Mouse (Mus musculus): Measurements from ENCODE around the gene Nr1h4. TPM values are rescaled to one million over a fixed set of nuclear protein-coding genes. Genes with fewer than 3 reads are reported as not detected.

The Nr1h4 gene
- polyA plus RNA-seq, 2 experiments, result 0.03 TPM; not detected in 1

DNA sequence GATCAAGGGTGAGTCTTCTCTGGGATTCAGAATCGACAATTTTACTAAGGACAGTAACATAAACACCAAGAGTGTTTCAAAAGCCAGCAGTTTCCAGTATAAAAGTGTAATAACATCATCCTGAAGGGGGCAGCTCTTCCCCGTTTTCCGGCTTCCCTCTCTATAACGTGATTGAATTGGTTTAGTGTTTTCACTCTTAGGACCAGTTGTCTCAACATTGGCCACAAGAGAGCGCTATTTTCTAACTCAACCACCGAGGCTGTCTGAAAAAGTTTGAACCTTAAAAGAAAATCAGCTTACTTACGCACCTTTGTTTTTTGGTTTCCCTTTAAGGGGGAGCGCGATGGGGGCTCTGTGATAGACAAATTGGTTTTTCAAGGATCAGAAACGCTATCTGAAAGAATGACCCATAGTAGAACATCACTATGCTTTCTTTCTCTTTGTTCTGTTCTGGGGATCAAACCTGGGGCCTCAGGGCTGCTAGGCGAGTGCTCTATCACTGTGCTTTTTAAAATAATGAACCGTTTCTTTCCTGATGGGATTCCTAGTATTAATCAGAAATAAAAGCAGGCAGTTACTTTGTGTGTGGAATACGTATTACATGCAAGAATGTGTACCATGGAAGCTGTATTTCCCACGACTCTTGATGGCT is 71.4 kb downstream of the Nr1h4 start:
- Histone ChIP-seq H3K36me3 (ENCODE audit: control insufficient read depth, insufficient read depth, low read length) (no peaks in the 10 kb centered on the region), H3K27ac (replicated peaks; ENCODE audit: low read depth, low read length) (no peak overlapping the region), H3K27me3 (ENCODE audit: control insufficient read depth, insufficient read depth, low read length) (no peaks in the 10 kb centered on the region), H3K4me2 (replicated peaks; ENCODE audit: low read depth, low read length, severe bottlenecking) (peak overlapping the region; percentile 23; the same call in 1 of the 2 replicates), H3K4me3 (replicated peaks; ENCODE audit: low read length) (no peak overlapping the region), H3K9ac (ENCODE audit: low read depth, low read length, severe bottlenecking) (no peak overlapping the region), H3K4me1 (ENCODE audit: control insufficient read depth, insufficient read depth, low read length) (no peaks in the 10 kb centered on the region), H3K9me3 (ENCODE audit: control insufficient read depth, low read length) (no peaks in the 10 kb centered on the region)
- peak; percentile 61 for ATAC-seq (ENCODE audit: low FRiP score, low read depth)
- DNase-seq (ENCODE audit: low spot score), result peak; percentile 96
- no peak for TF ChIP-seq POLR2A (IDR thresholded peaks at IDR 0.05; ENCODE audit: borderline replicate concordance, extremely low read depth, insufficient read depth, insufficient read length)
- 21% methylated on average over 14 of the region's 14 CpGs for WGBS

DNA sequence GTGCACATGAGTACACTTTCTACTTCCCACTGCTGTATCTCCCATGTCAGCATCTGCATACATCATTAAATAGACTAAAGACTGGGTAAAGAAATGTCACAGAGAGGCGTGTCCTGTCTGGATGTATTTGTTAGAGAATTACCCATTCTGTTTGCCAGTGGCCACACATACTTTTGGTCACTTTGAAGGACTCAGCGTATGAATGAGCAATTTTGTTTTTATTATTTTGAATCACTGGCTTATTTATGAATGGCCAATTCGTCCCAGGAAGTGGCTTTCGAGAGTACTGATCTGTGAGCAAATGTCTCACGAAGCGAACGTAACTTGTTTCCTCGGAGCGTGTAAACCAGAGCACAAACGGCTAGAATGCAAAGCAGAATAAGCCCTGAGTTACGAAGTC is 72.4 kb downstream of the Nr1h4 start:
- Histone ChIP-seq H3K27ac (replicated peaks; ENCODE audit: low read depth, low read length) (no peak overlapping the region), H3K4me3 (replicated peaks; ENCODE audit: low read length) (no peak overlapping the region), H3K36me3 (ENCODE audit: control insufficient read depth, insufficient read depth, low read length) (no peaks in the 10 kb centered on the region), H3K27me3 (ENCODE audit: control insufficient read depth, insufficient read depth, low read length) (no peaks in the 10 kb centered on the region), H3K9me3 (ENCODE audit: control insufficient read depth, low read length) (no peaks in the 10 kb centered on the region), H3K4me1 (ENCODE audit: control insufficient read depth, insufficient read depth, low read length) (no peaks in the 10 kb centered on the region), H3K9ac (ENCODE audit: low read depth, low read length, severe bottlenecking) (no peak overlapping the region), H3K4me2 (replicated peaks; ENCODE audit: low read depth, low read length, severe bottlenecking) (no peak overlapping the region)
- TF ChIP-seq POLR2A (IDR thresholded peaks at IDR 0.05; ENCODE audit: borderline replicate concordance, extremely low read depth, insufficient read depth, insufficient read length), result no peak
- no peak for ATAC-seq (ENCODE audit: low FRiP score, low read depth)
- DNase-seq (ENCODE audit: low spot score), result no peak
- 91% methylated on average over 11 of the region's 11 CpGs for WGBS

DNA sequence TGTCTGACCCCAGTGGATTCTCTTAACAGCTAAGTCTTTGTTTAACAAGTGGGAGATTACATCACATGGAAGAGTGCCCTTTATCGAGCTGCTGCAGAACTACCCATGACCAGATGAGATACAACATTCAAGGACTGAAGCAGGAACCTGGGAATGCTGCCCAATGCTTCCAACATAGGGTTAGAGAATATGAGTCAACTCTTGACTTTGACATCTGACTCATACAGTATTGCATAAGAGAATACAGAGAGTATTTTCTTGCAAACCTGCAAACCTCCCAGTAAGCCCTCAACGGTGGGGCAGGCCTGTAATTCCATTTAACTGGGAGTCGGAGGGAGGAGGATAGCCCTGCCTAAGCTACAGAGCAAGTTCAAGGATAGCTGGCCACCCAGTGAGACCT is 74.6 kb downstream of the Nr1h4 start:
- Histone ChIP-seq H3K4me2 (replicated peaks; ENCODE audit: low read depth, low read length, severe bottlenecking) (no peak overlapping the region), H3K27ac (replicated peaks; ENCODE audit: low read depth, low read length) (no peak overlapping the region), H3K9ac (ENCODE audit: low read depth, low read length, severe bottlenecking) (no peak overlapping the region), H3K4me3 (replicated peaks; ENCODE audit: low read length) (no peak overlapping the region), H3K36me3 (ENCODE audit: control insufficient read depth, insufficient read depth, low read length) (no peaks in the 10 kb centered on the region), H3K27me3 (ENCODE audit: control insufficient read depth, insufficient read depth, low read length) (no peaks in the 10 kb centered on the region), H3K4me1 (ENCODE audit: control insufficient read depth, insufficient read depth, low read length) (no peaks in the 10 kb centered on the region), H3K9me3 (ENCODE audit: control insufficient read depth, low read length) (no peaks in the 10 kb centered on the region)
- DNase-seq (ENCODE audit: low spot score) (no peak), ATAC-seq (ENCODE audit: low FRiP score, low read depth) (no peak)
- WGBS, result 80% methylated on average over 3 of the region's 3 CpGs
- TF ChIP-seq POLR2A (IDR thresholded peaks at IDR 0.05; ENCODE audit: borderline replicate concordance, extremely low read depth, insufficient read depth, insufficient read length), result no peak

DNA sequence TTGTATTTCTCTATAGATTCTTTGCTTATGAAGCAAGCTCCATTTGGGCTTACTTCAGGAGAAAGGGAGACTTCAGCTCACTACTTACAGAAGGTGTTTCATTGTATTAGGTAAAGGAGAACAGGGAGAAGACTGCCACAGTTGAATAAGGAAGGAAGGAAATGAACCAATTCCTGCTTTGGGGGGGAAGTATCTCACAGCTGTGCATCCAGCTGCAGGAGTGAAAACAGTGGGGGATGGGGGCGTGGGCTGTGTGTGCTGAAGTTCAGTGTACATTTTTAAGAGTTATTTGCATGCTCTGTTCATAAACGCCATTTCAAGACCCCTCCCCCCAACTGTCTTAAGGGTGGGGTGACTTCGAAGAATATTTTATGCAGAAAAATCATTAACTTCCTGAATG is 79.6 kb downstream of the Nr1h4 start:
- no peaks in the 10 kb centered on the region for H3K27me3 ChIP-seq (ENCODE audit: control insufficient read depth, insufficient read depth, low read length)
- H3K27ac ChIP-seq (replicated peaks; ENCODE audit: low read depth, low read length), result no peak overlapping the region
- 84% methylated on average over 3 of the region's 3 CpGs for WGBS
- H3K9ac ChIP-seq (ENCODE audit: low read depth, low read length, severe bottlenecking), result no peak overlapping the region
- no peak overlapping the region for H3K4me2 ChIP-seq (replicated peaks; ENCODE audit: low read depth, low read length, severe bottlenecking)
- peaks cover 5% of the 10 kb centered on the region; the same call in 1 of the 2 replicates for H3K4me1 ChIP-seq (ENCODE audit: control insufficient read depth, insufficient read depth, low read length)
- no peaks in the 10 kb centered on the region for H3K36me3 ChIP-seq (ENCODE audit: control insufficient read depth, insufficient read depth, low read length)
- TF ChIP-seq POLR2A (IDR thresholded peaks at IDR 0.05; ENCODE audit: borderline replicate concordance, extremely low read depth, insufficient read depth, insufficient read length), result no peak
- DNase-seq (ENCODE audit: low spot score) (no peak), ATAC-seq (ENCODE audit: low FRiP score, low read depth) (no peak)
- H3K4me3 ChIP-seq (replicated peaks; ENCODE audit: low read length), result no peak overlapping the region
- no peaks in the 10 kb centered on the region for H3K9me3 ChIP-seq (ENCODE audit: control insufficient read depth, low read length)

DNA sequence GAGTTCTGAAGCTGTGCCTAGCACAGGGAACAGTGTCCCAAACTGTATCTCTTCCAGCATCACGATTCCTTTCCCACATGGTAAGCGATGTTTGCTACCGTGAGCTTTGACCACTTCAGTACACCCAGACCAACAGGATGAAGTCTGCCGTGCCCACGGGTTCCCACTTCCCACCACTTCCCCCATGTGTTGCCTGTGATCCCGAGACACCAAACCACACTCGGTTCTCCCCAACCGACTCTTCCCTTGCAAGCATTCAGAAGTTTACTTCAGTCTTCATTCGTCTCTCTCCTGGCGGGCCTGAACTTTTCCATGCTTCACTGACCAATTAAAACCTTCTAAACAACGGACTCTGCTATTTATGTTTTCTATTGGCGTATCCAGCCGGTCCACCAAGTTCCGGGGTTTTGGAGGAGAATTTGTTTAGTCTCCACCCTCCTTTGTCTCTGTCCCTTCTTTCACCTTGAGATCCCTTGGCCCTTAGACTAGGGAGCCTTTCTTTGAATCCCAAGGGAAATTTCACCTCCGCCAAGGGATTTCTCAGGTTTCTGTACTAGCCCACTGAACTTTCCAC is 80.2 kb downstream of the Nr1h4 start:
- H3K27ac ChIP-seq (replicated peaks; ENCODE audit: low read depth, low read length), result no peak overlapping the region
- TF ChIP-seq POLR2A (IDR thresholded peaks at IDR 0.05; ENCODE audit: borderline replicate concordance, extremely low read depth, insufficient read depth, insufficient read length), result no peak
- H3K4me1 ChIP-seq (ENCODE audit: control insufficient read depth, insufficient read depth, low read length), result peaks cover 5% of the 10 kb centered on the region; the same call in 1 of the 2 replicates
- H3K4me3 ChIP-seq (replicated peaks; ENCODE audit: low read length), result no peak overlapping the region
- DNase-seq (ENCODE audit: low spot score), result no peak
- H3K4me2 ChIP-seq (replicated peaks; ENCODE audit: low read depth, low read length, severe bottlenecking), result no peak overlapping the region
- 88% methylated on average over 15 of the region's 15 CpGs for WGBS
- ATAC-seq (ENCODE audit: low FRiP score, low read depth), result no peak
- H3K36me3 ChIP-seq (ENCODE audit: control insufficient read depth, insufficient read depth, low read length), result no peaks in the 10 kb centered on the region
- no peaks in the 10 kb centered on the region for H3K27me3 ChIP-seq (ENCODE audit: control insufficient read depth, insufficient read depth, low read length)
- no peaks in the 10 kb centered on the region for H3K9me3 ChIP-seq (ENCODE audit: control insufficient read depth, low read length)
- H3K9ac ChIP-seq (ENCODE audit: low read depth, low read length, severe bottlenecking), result no peak overlapping the region

Measured in limb, embryonic 14.5 days (tissue).